Mouse (Mus musculus) limb, embryonic 13.5 days (tissue): ENCODE data around the gene Tfeb. TPM values are rescaled to one million over a fixed set of nuclear protein-coding genes. Genes with fewer than 3 reads are reported as not detected.

Experiments used
- ATAC-seq: fragments of 200-750 bp; cut with Nextera tagmentation; 2 replicates; pipeline ENCODE4 v1.8.0; 2017; ENCODE audit warnings: low read depth, moderate number of reproducible peaks, moderate TSS enrichment; ENCODE audit not compliant: low FRiP score
- H3K27ac ChIP-seq: fragments of 300-500 bp; sonication (generic); 2 replicates; pipeline ENCODE4 v1.5.1; 2015; ENCODE audit warnings: inconsistent platforms, mild to moderate bottlenecking, moderate library complexity
- H3K27me3 ChIP-seq: fragments of 300-500 bp; sonication (generic); 2 replicates; pipeline ENCODE4 v1.6.1; 2015; ENCODE audit warnings: mild to moderate bottlenecking, inconsistent platforms
- H3K36me3 ChIP-seq: fragments of 300-500 bp; sonication (generic); 2 replicates; pipeline ENCODE4 v1.6.1; 2015; ENCODE audit warnings: inconsistent platforms, mild to moderate bottlenecking, moderate library complexity
- H3K4me1 ChIP-seq: fragments of 300-500 bp; sonication (generic); 2 replicates; pipeline ENCODE4 v1.6.1; 2015; ENCODE audit warnings: inconsistent platforms
- H3K4me2 ChIP-seq: fragments of 300-500 bp; sonication (generic); replicated peaks from 2 replicates; pipeline ENCODE4 v1.6.1; 2015; ENCODE audit warnings: inconsistent platforms, mild to moderate bottlenecking, moderate library complexity
- H3K4me3 ChIP-seq: fragments of 300-500 bp; sonication (generic); 2 replicates; pipeline ENCODE4 v1.5.1; 2015; ENCODE audit warnings: moderate library complexity, mild to moderate bottlenecking, inconsistent platforms
- H3K9ac ChIP-seq: fragments of 300-500 bp; sonication (generic); 2 replicates; pipeline ENCODE4 v1.6.1; 2015; ENCODE audit warnings: mild to moderate bottlenecking, inconsistent platforms
- H3K9me3 ChIP-seq: fragments of 300-500 bp; sonication (generic); 2 replicates; pipeline ENCODE4 v1.6.1; 2016; ENCODE audit warnings: inconsistent platforms
- WGBS: fragments of 180-500 bp; shearing (Covaris S2); methylation state at CpG from one replicate; pipeline ENCODE4 v1.1.7; 2015; 5-methylcytosine and 5-hydroxymethylcytosine counted together
- polyA plus RNA-seq: library from polyadenylated mRNA; unstranded; fragments of >200 nt; fragmentation: Nextera tagmentation; extraction: Ambion mirVana; gene quantifications from 2 replicates; pipeline ENCODE4 v1.2.1, GENCODE M21; 2015

Gene Tfeb
- 8.8 and 9.1 TPM in 2 replicates for polyA plus RNA-seq

DNA sequence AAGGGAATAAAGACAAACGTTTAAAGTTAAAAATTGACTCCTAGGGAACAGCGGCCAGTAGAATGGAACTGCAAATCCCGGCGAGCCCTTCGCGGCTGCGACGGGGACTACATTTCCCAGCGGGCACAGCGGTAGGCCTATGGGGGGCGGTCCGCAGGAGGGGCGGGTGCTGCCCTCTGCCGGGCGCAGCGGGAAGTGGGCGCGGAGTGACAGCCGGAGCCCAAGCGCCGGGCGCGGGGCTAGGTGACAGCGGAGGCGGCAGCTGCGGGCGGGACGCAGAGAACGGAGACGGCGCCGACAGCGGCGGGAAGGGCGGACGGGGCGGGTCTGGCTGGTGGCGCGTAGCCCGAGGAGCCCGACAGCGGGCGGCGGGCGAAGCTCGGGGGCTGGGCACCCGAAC is at the start of gene Tfeb:
TSS of gene Tfeb (plus strand) at position 175 of the 400 bp plus-strand sequence.
- H3K4me1 ChIP-seq: peaks cover 21% of the 10 kb centered on the region
- H3K36me3 ChIP-seq: no peaks in the 10 kb centered on the region
- peaks cover 7% of the 10 kb centered on the region; the same call in 1 of the 2 replicates for H3K27me3 ChIP-seq
- peak within 1 kb of the TSS; percentile 95 for H3K4me2 ChIP-seq
- H3K27ac ChIP-seq: peak within 1 kb of the TSS; percentile 80
- H3K9me3 ChIP-seq: no peaks in the 10 kb centered on the region
- peak within 1 kb of the TSS; percentile 82 for H3K4me3 ChIP-seq
- peak within 1 kb of the TSS; percentile 79 for H3K9ac ChIP-seq
- under 1% methylated on average over 45 of the region's 47 CpGs for WGBS
- peak; percentile 72 for ATAC-seq

DNA sequence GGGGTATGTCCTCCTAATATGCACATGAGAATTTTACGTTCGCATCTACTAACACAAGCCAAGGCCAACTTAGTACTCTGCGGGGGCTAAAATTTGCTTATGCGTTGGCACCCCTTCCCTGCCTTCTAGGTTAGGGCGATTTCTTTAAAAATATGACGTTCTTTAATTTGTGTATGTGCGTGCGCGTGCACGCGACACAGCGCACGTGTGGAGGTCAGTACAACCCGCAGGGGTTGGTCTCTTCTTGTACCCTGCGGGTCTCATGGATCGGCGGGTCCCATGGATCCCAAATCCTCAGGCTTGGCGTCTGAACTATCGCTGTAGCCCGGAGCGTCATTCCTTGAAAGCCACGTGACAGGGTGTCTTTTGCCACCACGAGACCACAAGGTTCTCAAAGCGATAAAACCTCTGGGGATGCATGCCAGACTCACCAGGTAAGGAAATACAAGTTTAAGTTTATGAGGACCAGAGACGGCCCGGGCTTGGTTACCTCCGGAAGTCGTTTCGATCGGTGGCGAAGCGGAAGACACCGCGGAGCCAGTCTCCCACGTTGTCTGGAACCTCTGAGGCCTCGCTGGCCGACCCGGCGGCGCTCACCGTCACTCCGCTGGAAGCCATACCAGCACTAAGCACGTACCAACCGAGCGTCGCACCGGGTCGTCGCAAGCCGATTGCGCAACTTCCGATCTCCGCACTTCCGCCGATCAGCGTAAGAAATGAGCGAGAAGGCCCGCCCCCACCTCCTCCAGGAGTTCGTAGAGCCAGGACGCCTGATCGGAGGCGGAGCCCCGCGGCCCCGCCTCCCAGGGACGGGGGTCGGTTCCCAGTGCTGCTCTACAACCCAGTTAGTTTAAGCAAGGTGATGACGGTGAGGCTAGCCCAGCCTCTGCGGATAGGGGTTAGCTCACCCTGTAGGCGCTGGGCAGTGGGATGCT is 49.2 kb upstream of the Tfeb start:
- ATAC-seq: peak; percentile 92
- 0 out of 2 replicates have a peak, but pooled peaks cover 1% of the 10 kb centered on the region for H3K27me3 ChIP-seq
- H3K4me3 ChIP-seq: peak overlapping the region; percentile 89
- peaks cover 34% of the 10 kb centered on the region for H3K36me3 ChIP-seq
- peak overlapping the region; percentile 73; the same call in 1 of the 2 replicates for H3K27ac ChIP-seq
- H3K4me2 ChIP-seq: peak overlapping the region; percentile 97
- H3K9ac ChIP-seq: peak overlapping the region; percentile 83
- no peaks in the 10 kb centered on the region for H3K9me3 ChIP-seq
- H3K4me1 ChIP-seq: peaks cover 24% of the 10 kb centered on the region
- WGBS: under 1% methylated on average over 70 of the region's 70 CpGs

GRCm38 (mm10) chr17:47688344-47688607 is 48.6 kb upstream of the Tfeb start, which contains the start of gene Tomm6:
Gene Tomm6, minus strand, starts transcription at chr17:47688386.
- under 1% methylated on average over 9 of the region's 9 CpGs for whole genome bisulfite sequencing
- Histone ChIP-seq H3K27me3 (0 out of 2 replicates have a peak, but pooled peaks cover 7% of the 10 kb centered on the region), H3K4me1 (peaks cover 24% of the 10 kb centered on the region), H3K4me2 (peak within 1 kb of the TSS; percentile 97), H3K9me3 (no peaks in the 10 kb centered on the region), H3K4me3 (peak within 1 kb of the TSS; percentile 89), H3K27ac (peak within 1 kb of the TSS; percentile 73; the same call in 1 of the 2 replicates), H3K9ac (peak within 1 kb of the TSS; percentile 83), H3K36me3 (peaks cover 28% of the 10 kb centered on the region)
- no peak for ATAC-seq

DNA sequence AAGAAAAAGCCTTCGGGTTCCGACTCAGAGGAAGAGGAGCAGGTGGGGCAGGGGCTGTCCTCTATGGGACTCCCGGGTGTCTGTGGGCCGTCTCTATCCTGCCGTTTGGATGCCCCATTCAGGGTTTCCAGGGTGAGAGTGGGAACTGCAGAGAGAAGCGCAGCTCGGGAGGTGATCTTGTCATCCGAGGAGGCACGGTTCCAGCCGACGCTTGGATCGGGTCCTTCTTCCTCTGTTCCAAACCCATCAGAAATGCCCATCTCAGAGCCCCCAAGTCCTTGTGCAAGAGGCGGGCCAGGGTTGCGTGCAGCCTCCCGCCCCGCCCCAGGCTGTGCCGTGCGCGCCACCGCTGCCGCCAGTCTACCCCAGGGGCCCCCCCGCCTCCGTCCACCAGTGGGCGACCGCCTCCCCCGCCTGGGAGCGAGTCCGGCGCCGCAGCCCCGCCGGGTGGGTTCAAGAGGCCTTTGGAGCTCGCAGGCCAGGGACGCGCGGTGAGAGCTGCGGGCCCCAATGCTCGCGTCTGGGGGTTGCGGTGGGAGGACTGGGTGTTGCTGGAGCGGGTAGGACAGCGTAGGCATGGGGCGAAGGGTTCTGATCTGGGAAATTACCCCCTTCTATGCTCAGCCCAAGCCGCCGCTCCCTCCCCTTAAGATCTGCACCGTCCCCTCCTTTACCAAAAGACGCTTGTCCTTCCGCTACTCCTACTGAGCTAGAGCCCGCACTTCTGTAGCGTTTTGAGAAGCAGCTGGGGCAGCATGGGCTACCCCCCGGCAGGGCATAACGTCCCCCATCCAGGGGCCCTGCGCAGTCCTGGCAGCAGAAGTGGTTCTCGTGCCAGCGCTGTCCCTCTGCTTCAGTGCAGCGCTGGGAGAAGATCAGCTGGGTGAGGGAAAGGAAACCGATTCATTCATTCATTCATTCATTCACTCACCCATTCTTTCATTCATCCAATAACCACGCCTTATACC is 47.9 kb upstream of the Tfeb start, which contains the start of gene Frs3:
TSS of gene Frs3 (plus strand) at position 423 of the 968 bp plus-strand sequence.
- Histone ChIP-seq H3K27ac (peak within 1 kb of the TSS; percentile 73; the same call in 1 of the 2 replicates), H3K9me3 (no peaks in the 10 kb centered on the region), H3K9ac (peak within 1 kb of the TSS; percentile 83), H3K36me3 (peaks cover 25% of the 10 kb centered on the region), H3K4me3 (peak within 1 kb of the TSS; percentile 89), H3K4me1 (peaks cover 27% of the 10 kb centered on the region), H3K4me2 (peak within 1 kb of the TSS; percentile 97), H3K27me3 (0 out of 2 replicates have a peak, but pooled peaks cover 9% of the 10 kb centered on the region)
- WGBS: 1% methylated on average over 58 of the region's 58 CpGs
- peak; percentile 60 for ATAC-seq

DNA sequence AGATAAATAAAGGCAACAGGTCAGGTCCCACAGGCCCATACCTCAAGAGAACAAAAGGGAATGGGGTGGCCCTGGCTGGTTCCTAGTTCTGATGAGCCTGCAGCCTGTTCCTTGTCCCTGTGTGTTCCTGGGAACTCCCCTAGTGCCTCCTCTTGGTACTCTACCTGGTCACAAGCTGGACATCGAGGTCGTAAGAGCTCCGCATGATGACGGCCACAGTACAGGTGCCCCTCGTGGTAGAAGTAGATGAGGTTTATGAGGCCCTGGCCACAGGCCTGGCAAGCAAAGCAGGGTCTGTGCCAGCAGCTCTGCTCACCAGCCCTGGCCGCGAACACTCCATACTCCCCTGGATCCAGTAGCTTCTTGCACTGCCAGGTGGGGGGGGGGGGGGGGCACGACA is 46.9 kb upstream of the Tfeb start:
- H3K27ac ChIP-seq: no peak overlapping the region
- no peak overlapping the region for H3K9ac ChIP-seq
- no peak for ATAC-seq
- H3K4me3 ChIP-seq: peak overlapping the region; percentile 89
- H3K27me3 ChIP-seq: 0 out of 2 replicates have a peak, but pooled peaks cover 9% of the 10 kb centered on the region
- H3K4me1 ChIP-seq: peaks cover 33% of the 10 kb centered on the region
- H3K9me3 ChIP-seq: no peaks in the 10 kb centered on the region
- peaks cover 15% of the 10 kb centered on the region for H3K36me3 ChIP-seq
- peak overlapping the region; percentile 97 for H3K4me2 ChIP-seq
- 69% methylated on average over 8 of the region's 8 CpGs for WGBS

- Histone ChIP-seq H3K9ac (no peak overlapping the region), H3K27ac (no peak overlapping the region), H3K4me3 (no peak overlapping the region), H3K9me3 (no peaks in the 10 kb centered on the region), H3K36me3 (0 out of 2 replicates have a peak, but pooled peaks cover 3% of the 10 kb centered on the region), H3K4me1 (peaks cover 37% of the 10 kb centered on the region), H3K27me3 (0 out of 2 replicates have a peak, but pooled peaks cover 9% of the 10 kb centered on the region), H3K4me2 (no peak overlapping the region)
- ATAC-seq: no peak
- WGBS: 89% methylated on average over 3 of the region's 3 CpGs
These were observed 45.2 kb upstream of the Tfeb start for GRCm38 (mm10) chr17:47691650-47692049.

DNA sequence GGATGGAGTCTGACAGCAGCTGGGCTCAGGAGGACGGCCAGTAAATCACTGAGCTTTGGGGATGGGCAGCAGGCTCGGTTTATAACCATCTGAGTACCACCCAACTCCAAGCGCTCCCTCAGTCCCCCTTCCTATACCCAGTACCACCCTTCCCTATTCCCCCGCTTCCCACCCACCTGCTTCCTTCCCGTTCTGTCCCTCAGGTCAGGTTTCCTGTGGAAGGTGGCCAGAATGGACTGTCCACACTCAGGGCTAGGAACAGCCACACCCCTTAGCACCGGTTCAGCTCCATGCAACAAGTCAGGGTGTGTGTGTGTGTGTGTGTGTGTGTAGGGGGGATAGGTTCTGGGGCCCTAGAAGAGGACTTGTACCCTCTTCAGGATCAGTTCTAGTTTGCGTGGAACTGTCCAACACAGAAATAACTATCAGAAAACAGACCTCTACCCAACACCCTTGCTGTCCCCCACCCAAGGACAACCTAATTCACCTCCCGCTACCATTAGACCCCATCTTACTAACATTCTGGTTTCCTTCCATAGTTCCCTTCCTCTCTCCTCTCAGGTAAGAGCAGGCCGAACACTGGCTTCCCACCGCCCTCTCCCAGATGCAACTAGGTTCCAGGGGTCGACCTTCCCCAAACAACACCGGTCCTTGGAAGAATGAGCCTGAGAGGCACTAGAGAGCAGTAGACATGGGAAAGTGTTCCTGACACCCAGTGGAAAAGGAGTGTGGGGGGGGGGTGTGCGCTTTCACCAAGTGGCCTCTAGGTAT is 43.0 kb upstream of the Tfeb start:
- peak overlapping the region; percentile 79 for H3K4me3 ChIP-seq
- H3K27me3 ChIP-seq: 0 out of 2 replicates have a peak, but pooled peaks cover 9% of the 10 kb centered on the region
- H3K27ac ChIP-seq: peak overlapping the region; percentile 34; the same call in 1 of the 2 replicates
- H3K9ac ChIP-seq: peak overlapping the region; percentile 86
- H3K9me3 ChIP-seq: no peaks in the 10 kb centered on the region
- peaks cover 13% of the 10 kb centered on the region for H3K36me3 ChIP-seq
- peaks cover 29% of the 10 kb centered on the region for H3K4me1 ChIP-seq
- no peak for ATAC-seq
- H3K4me2 ChIP-seq: peak overlapping the region; percentile 70
- 33% methylated on average over 13 of the region's 13 CpGs for WGBS

- Histone ChIP-seq H3K4me2 (peak within 1 kb of the TSS; percentile 70), H3K9ac (peak within 1 kb of the TSS; percentile 86), H3K9me3 (no peaks in the 10 kb centered on the region), H3K27me3 (0 out of 2 replicates have a peak, but pooled peaks cover 9% of the 10 kb centered on the region), H3K4me1 (peaks cover 27% of the 10 kb centered on the region), H3K27ac (peak within 1 kb of the TSS; percentile 34; the same call in 1 of the 2 replicates), H3K36me3 (peaks cover 17% of the 10 kb centered on the region), H3K4me3 (peak within 1 kb of the TSS; percentile 79)
- 0% methylated on average over 3 of the region's 3 CpGs for WGBS
- no peak for ATAC-seq
These were observed 42.6 kb upstream of the Tfeb start, which contains the start of gene Gm21981 for GRCm38 (mm10) chr17:47694442-47694502. Gene Gm21981, minus strand, starts transcription at chr17:47694455.

DNA sequence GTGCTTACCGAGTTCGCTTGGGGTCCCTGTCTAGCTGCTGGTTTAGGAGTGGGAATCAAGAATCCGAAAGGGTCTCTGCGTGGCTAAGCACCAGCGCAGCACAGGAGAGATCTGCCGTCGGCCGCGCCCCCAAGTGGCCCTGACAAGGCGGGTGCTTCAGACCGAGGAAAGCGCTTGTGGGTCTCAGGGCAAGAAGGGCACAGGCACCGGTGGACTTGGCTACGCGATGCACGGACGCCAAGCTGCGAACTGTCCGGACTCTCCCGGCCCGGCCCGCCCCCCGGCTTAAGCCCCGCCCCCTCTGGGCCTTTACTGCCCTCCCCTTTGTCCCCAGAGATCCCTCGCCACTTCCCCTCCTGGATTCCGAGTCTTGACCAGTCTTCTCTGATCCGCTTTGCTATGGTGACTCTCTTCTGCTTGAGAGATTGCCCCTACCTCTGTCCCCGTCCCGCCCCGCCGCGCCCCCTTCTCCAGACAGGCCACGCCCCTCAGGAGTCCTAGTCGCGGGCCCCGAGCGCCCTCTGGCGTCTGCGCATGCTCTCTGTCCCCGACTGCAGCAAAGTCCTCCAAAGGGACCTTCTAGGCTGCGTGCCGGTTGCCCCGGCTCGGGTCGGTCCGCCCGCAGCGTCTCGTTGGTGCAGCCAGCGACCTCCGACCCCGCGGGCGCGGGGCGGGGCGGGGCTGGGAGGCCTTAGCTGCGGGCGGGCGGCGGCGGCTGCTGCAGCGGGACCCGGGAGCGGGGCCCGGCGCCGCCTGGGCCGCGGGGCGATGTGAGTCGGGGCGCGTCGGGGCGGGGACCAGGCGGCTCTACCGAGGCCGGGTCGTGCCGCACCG is 42.1 kb upstream of the Tfeb start, which contains the start of gene Prickle4:
TSS of gene Prickle4 (minus strand) at position 234 of the 834 bp plus-strand sequence.
- H3K27me3 ChIP-seq: 0 out of 2 replicates have a peak, but pooled peaks cover 9% of the 10 kb centered on the region
- peak; percentile 95 for ATAC-seq
- peaks cover 22% of the 10 kb centered on the region for H3K36me3 ChIP-seq
- peak within 1 kb of the TSS; percentile 70 for H3K4me2 ChIP-seq
- no peaks in the 10 kb centered on the region for H3K9me3 ChIP-seq
- peak within 1 kb of the TSS; percentile 79 for H3K4me3 ChIP-seq
- H3K4me1 ChIP-seq: peaks cover 22% of the 10 kb centered on the region
- H3K27ac ChIP-seq: peak within 1 kb of the TSS; percentile 34; the same call in 1 of the 2 replicates
- WGBS: under 1% methylated on average over 80 of the region's 82 CpGs
- H3K9ac ChIP-seq: peak within 1 kb of the TSS; percentile 86

- ATAC-seq: peak; percentile 13; the same call in 1 of the 2 replicates
- H3K27ac ChIP-seq: 0 out of 2 replicates have a peak overlapping the region, but pooled peaks have one; percentile 22
These were observed 41.5 kb upstream of the Tfeb start for GRCm38 (mm10) chr17:47695337-47695710.

More at GRCm38 (mm10) chr17:47695337-47695710, 41.5 kb upstream of the Tfeb start:
- H3K4me2 ChIP-seq: peak overlapping the region; percentile 70
- WGBS: under 1% methylated on average over 23 of the region's 23 CpGs
- peaks cover 20% of the 10 kb centered on the region for H3K4me1 ChIP-seq
- peak overlapping the region; percentile 86 for H3K9ac ChIP-seq
- 0 out of 2 replicates have a peak, but pooled peaks cover 9% of the 10 kb centered on the region for H3K27me3 ChIP-seq
- peak overlapping the region; percentile 79 for H3K4me3 ChIP-seq
- H3K9me3 ChIP-seq: no peaks in the 10 kb centered on the region
- H3K36me3 ChIP-seq: peaks cover 28% of the 10 kb centered on the region
